Mouse (Mus musculus) liver, embryonic 16.5 days (tissue): Measurements from ENCODE around the gene Map7. TPM values are rescaled to one million over a fixed set of nuclear protein-coding genes. Genes with fewer than 3 reads are reported as not detected.
A peak's percentile ranks its signal among the peaks of the same experiment; 100 is the strongest.

Experiments
- ATAC-seq: fragments of 200-750 bp; cut with Nextera tagmentation; 2 replicates; pipeline ENCODE4 v1.8.0; 2017; ENCODE audit warnings: low read depth, mild to moderate bottlenecking, moderate number of reproducible peaks, moderate library complexity
- H3K27ac ChIP-seq: fragments of 300-500 bp; sonication (generic); 2 replicates; pipeline ENCODE4 v1.5.1; 2014; ENCODE audit warnings: mild to moderate bottlenecking, low read length
- H3K27me3 ChIP-seq: fragments of 300-500 bp; sonication (generic); 2 replicates; pipeline ENCODE4 v1.6.1; 2014; ENCODE audit warnings: low read depth, low read length, mixed read lengths; ENCODE audit not compliant: control insufficient read depth, insufficient read depth
- H3K36me3 ChIP-seq: fragments of 300-500 bp; sonication (generic); 2 replicates; pipeline ENCODE4 v1.6.1; 2014; ENCODE audit warnings: mild to moderate bottlenecking; ENCODE audit not compliant: control insufficient read depth, insufficient read depth
- H3K4me1 ChIP-seq: fragments of 300-500 bp; sonication (generic); 2 replicates; pipeline ENCODE4 v1.6.1; 2014; ENCODE audit warnings: low read depth, low read length, mixed read lengths; ENCODE audit not compliant: control insufficient read depth
- H3K4me2 ChIP-seq: fragments of 300-500 bp; sonication (generic); 2 replicates; pipeline ENCODE4 v1.6.1; 2014; ENCODE audit warnings: low read depth, low read length, mixed read lengths
- H3K4me3 ChIP-seq: fragments of 300-500 bp; sonication (generic); 2 replicates; pipeline ENCODE4 v1.5.1; 2014; ENCODE audit warnings: low read depth, mild to moderate bottlenecking, low read length
- H3K9ac ChIP-seq: fragments of 300-500 bp; sonication (generic); 2 replicates; pipeline ENCODE4 v1.6.1; 2014; ENCODE audit warnings: low read depth, low read length
- H3K9me3 ChIP-seq: fragments of 300-500 bp; sonication (generic); replicated peaks from 2 replicates; pipeline ENCODE4 v1.6.1; 2016; ENCODE audit warnings: low read length; ENCODE audit not compliant: control insufficient read depth
- WGBS: fragments of 180-500 bp; shearing (Covaris S2); extraction: QIAGEN DNeasy Blood & Tissue Kit; methylation state at CpG from one replicate; pipeline ENCODE4 v1.1.7; 2014; ENCODE audit not compliant: insufficient replicate concordance; 5-methylcytosine and 5-hydroxymethylcytosine counted together
- polyA plus RNA-seq: library from polyadenylated mRNA; unstranded; fragments of >200 nt; fragmentation: Nextera tagmentation; extraction: Ambion mirVana; gene quantifications from 2 replicates; pipeline ENCODE4 v1.2.1, GENCODE M21; 2015

Map7 gene
- polyA plus RNA-seq, 1 experiment from 2014 or later: 5.3 TPM

GRCm38 (mm10) chr10:20226728-20227127 lies 78.5 kb downstream of the Map7 start:
- H3K27ac ChIP-seq: no peak overlapping the region
- no peaks in the 10 kb centered on the region for H3K9me3 ChIP-seq
- 68% methylated on average over 4 of the region's 4 CpGs for WGBS
- H3K4me1 ChIP-seq: no peaks in the 10 kb centered on the region
- H3K4me3 ChIP-seq: no peak overlapping the region
- H3K9ac ChIP-seq: no peak overlapping the region
- H3K27me3 ChIP-seq: no peaks in the 10 kb centered on the region
- ATAC-seq: no peak
- H3K4me2 ChIP-seq: no peak overlapping the region
- H3K36me3 ChIP-seq: no peaks in the 10 kb centered on the region

GRCm38 (mm10) chr10:20230026-20230425 lies 81.8 kb downstream of the Map7 start:
- Histone ChIP-seq H3K9ac (no peak overlapping the region), H3K4me3 (no peak overlapping the region), H3K27ac (no peak overlapping the region), H3K4me1 (no peaks in the 10 kb centered on the region; the same call in 1 of the 2 replicates), H3K27me3 (no peaks in the 10 kb centered on the region), H3K36me3 (no peaks in the 10 kb centered on the region), H3K9me3 (no peaks in the 10 kb centered on the region), H3K4me2 (no peak overlapping the region)
- 29% methylated on average over 5 of the region's 5 CpGs for WGBS
- no peak for ATAC-seq

DNA sequence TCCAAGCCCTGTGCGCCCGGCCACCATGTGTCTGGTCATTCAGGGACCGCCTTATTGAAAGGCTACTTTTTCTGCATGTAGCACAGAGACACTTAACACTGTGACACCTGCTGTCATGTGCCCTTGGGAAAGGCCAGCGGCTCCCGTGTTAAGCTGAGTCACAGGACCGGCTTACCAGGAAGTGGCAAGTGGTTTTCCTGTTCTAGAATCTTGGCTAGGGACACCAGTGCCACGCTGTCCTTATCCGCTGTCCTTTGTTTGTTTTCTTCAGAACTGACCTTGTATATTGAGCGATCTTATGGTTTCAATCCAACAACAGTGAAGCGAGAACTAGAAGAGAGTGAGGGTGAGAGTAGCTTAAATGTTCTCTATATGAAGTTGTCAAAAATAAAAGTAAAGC lies 85.2 kb downstream of the Map7 start:
- no peaks in the 10 kb centered on the region; the same call in 1 of the 2 replicates for H3K4me1 ChIP-seq
- no peak overlapping the region for H3K27ac ChIP-seq
- H3K4me3 ChIP-seq: no peak overlapping the region
- WGBS: 43% methylated on average over 10 of the region's 10 CpGs
- H3K9ac ChIP-seq: no peak overlapping the region
- ATAC-seq: no peak
- H3K27me3 ChIP-seq: no peaks in the 10 kb centered on the region
- no peaks in the 10 kb centered on the region for H3K9me3 ChIP-seq
- H3K4me2 ChIP-seq: no peak overlapping the region
- H3K36me3 ChIP-seq: no peaks in the 10 kb centered on the region

DNA sequence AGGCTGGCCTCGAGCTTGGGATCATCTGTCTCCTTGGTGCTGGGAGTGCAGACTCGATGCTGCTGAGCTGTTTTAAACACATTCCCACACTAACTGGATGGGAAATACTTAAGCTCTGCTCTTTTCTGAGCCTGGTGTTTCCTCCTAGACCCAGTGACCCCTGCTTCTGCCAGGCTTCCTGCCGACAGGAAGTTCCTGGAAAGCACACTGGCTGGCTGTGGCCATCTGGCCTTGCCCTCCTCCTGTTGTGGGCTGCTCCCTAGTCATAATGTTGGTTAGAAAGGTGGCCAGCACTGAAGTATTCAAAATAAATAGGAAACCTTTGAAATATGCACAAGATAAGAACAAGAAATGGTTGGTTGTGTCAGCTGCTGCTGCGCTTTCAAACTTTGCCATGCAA lies 86.2 kb downstream of the Map7 start:
- Histone ChIP-seq H3K4me2 (no peak overlapping the region), H3K4me3 (no peak overlapping the region), H3K4me1 (no peaks in the 10 kb centered on the region; the same call in 1 of the 2 replicates), H3K27me3 (no peaks in the 10 kb centered on the region), H3K36me3 (no peaks in the 10 kb centered on the region), H3K9me3 (no peaks in the 10 kb centered on the region), H3K27ac (no peak overlapping the region), H3K9ac (no peak overlapping the region)
- no peak for ATAC-seq
- WGBS: 38% methylated on average over 4 of the region's 4 CpGs

DNA sequence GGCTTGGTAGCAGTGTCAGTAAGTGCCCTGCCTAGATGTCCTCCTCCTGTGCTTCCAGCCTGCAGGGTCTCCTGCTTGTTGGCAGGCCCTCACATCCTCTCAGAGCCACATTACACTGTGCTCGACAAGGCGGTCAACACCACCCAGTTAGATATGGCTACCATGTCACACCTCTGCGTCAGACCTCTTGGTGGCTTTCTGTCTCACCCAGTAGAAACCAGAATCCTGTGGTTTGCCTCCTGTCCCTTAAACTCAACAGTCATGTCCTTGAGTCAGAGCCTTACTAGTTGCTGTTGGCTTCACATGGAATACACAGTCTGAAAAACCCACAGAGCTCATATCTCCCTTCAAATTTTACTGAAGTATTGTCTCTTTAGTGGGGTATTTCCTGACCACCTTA lies 87.4 kb downstream of the Map7 start:
- no peak overlapping the region for H3K27ac ChIP-seq
- WGBS: 79% methylated on average over 3 of the region's 3 CpGs
- no peaks in the 10 kb centered on the region; the same call in 1 of the 2 replicates for H3K4me1 ChIP-seq
- no peaks in the 10 kb centered on the region for H3K36me3 ChIP-seq
- no peaks in the 10 kb centered on the region for H3K9me3 ChIP-seq
- no peak overlapping the region for H3K4me3 ChIP-seq
- no peak overlapping the region for H3K4me2 ChIP-seq
- H3K27me3 ChIP-seq: no peaks in the 10 kb centered on the region
- no peak overlapping the region for H3K9ac ChIP-seq
- ATAC-seq: no peak

DNA sequence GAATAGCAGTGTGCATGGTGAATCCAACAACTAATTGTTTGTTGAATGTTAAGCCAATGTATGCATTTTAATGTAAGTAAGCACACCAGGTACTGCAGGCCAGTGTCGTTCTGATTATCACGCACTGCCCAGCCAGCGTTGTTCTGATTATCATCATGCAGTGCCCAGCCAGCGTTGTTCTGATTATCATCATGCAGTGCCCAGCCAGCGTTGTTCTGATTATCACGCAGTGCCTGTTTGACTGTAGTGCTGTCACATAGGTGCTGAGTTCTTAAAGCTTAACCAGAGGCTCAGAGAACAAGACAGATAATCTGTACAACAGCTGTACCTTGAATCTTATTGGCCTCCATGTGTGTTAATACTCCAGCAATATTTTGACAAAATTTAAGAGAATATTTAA lies 88.0 kb downstream of the Map7 start:
- H3K36me3 ChIP-seq: no peaks in the 10 kb centered on the region
- H3K4me1 ChIP-seq: no peaks in the 10 kb centered on the region; the same call in 1 of the 2 replicates
- no peak overlapping the region for H3K9ac ChIP-seq
- no peak overlapping the region for H3K4me2 ChIP-seq
- no peaks in the 10 kb centered on the region for H3K27me3 ChIP-seq
- no peak overlapping the region for H3K27ac ChIP-seq
- ATAC-seq: no peak
- H3K4me3 ChIP-seq: no peak overlapping the region
- no peaks in the 10 kb centered on the region for H3K9me3 ChIP-seq
- WGBS: 45% methylated on average over 6 of the region's 6 CpGs

GRCm38 (mm10) chr10:20238281-20238680 lies 90.0 kb downstream of the Map7 start:
- Histone ChIP-seq H3K27me3 (no peaks in the 10 kb centered on the region), H3K9me3 (no peaks in the 10 kb centered on the region), H3K9ac (no peak overlapping the region), H3K4me1 (no peaks in the 10 kb centered on the region; the same call in 1 of the 2 replicates), H3K4me3 (no peak overlapping the region), H3K36me3 (no peaks in the 10 kb centered on the region), H3K4me2 (no peak overlapping the region), H3K27ac (no peak overlapping the region)
- ATAC-seq: no peak
- 71% methylated on average over 5 of the region's 5 CpGs for WGBS

- Histone ChIP-seq H3K27ac (no peak overlapping the region), H3K36me3 (no peaks in the 10 kb centered on the region), H3K4me2 (no peak overlapping the region), H3K9ac (no peak overlapping the region), H3K4me3 (no peak overlapping the region), H3K4me1 (no peaks in the 10 kb centered on the region), H3K9me3 (no peaks in the 10 kb centered on the region), H3K27me3 (no peaks in the 10 kb centered on the region)
- WGBS: 68% methylated on average over 6 of the region's 6 CpGs
- 0 out of 2 replicates have a peak, but pooled peaks have one; percentile 9 for ATAC-seq
Observed at GRCm38 (mm10) chr10:20240858-20241257, 92.6 kb downstream of the Map7 start.

- WGBS: 77% methylated on average over 7 of the region's 7 CpGs
Observed at GRCm38 (mm10) chr10:20243321-20243720, 95.0 kb downstream of the Map7 start.

More at GRCm38 (mm10) chr10:20243321-20243720, 95.0 kb downstream of the Map7 start:
- Histone ChIP-seq H3K4me3 (no peak overlapping the region), H3K36me3 (no peaks in the 10 kb centered on the region), H3K9me3 (no peaks in the 10 kb centered on the region), H3K9ac (no peak overlapping the region), H3K4me2 (no peak overlapping the region), H3K27ac (no peak overlapping the region), H3K27me3 (no peaks in the 10 kb centered on the region), H3K4me1 (no peaks in the 10 kb centered on the region)
- ATAC-seq: no peak
